Mouse (Mus musculus): ENCODE measurements around the gene AC140267.1.

DNA sequence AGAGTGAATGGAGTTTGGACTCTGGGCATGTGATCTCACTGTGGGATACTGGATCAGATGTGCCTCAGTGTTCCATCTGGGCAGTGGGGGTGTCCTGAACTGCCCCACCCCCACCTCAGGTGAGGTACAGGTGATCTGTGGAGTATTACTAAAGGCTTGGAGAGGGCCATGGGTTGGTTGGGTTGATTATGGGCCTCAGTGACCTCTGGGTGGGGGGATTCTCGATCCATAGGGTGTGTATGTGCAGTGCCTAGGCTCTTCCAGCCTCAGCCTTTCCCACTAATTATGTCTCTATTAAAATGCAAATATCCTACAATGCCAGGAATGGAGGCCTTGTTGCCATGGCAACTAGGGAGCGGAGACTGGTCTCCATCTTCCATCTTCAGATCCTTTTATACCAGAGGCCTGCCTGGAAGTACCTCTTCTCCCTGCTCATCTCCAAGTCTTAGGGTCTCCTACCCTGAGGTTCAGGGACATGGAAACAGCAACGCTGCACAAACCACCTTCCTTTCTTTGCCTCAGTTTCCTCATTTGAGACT, 36.3 kb downstream of the AC140267.1 start:
- TF ChIP-seq CTCF (IDR thresholded peaks at IDR 0.05; ENCODE audit: borderline replicate concordance, insufficient read depth, low read length) (no peak), POLR2A (IDR thresholded peaks at IDR 0.05; ENCODE audit: low read depth, low read length) (no peak)
